Mouse (Mus musculus): ENCODE measurements around the gene Hnf1a.

Hnf1a gene

GRCm38 (mm10) chr5:114942074-114942765 lies 28.7 kb downstream of the Hnf1a start, which contains the start of gene 2210016L21Rik:
Gene 2210016L21Rik, plus strand, starts transcription at chr5:114942158.
- 1% methylated on average over 39 of the region's 39 CpGs for WGBS

- 61% methylated on average over 3 of the region's 3 CpGs for WGBS
Observed at GRCm38 (mm10) chr5:114941138-114941537, 29.8 kb downstream of the Hnf1a start.

- 45% methylated on average over 3 of the region's 3 CpGs for WGBS
Observed at GRCm38 (mm10) chr5:114935838-114936237, 35.1 kb downstream of the Hnf1a start.

- WGBS, result 87% methylated on average over 8 of the region's 8 CpGs
Observed at GRCm38 (mm10) chr5:114933206-114933605, 37.7 kb downstream of the Hnf1a start.

- WGBS, result 57% methylated on average over 5 of the region's 5 CpGs
Observed at GRCm38 (mm10) chr5:114931626-114932025, 39.3 kb downstream of the Hnf1a start.

GRCm38 (mm10) chr5:114926753-114927152 lies 44.1 kb downstream of the Hnf1a start:
- WGBS, result 92% methylated on average over 9 of the region's 9 CpGs

- 71% methylated on average over 1 of the region's 1 CpGs for WGBS
Observed at GRCm38 (mm10) chr5:114926153-114926684, 44.7 kb downstream of the Hnf1a start.

- 27% methylated on average over 15 of the region's 15 CpGs for WGBS
Observed at GRCm38 (mm10) chr5:114922998-114923473, 47.9 kb downstream of the Hnf1a start, which contains the start of gene Oasl1. Gene Oasl1, plus strand, starts transcription at chr5:114923240.

- WGBS, result 63% methylated on average over 10 of the region's 10 CpGs
Observed at GRCm38 (mm10) chr5:114922366-114922731, 48.5 kb downstream of the Hnf1a start.

- 70% methylated on average over 19 of the region's 19 CpGs for WGBS
Observed at GRCm38 (mm10) chr5:114921551-114922365, 49.1 kb downstream of the Hnf1a start.

- WGBS, result 94% methylated on average over 5 of the region's 5 CpGs
Observed at GRCm38 (mm10) chr5:114917357-114917756, 53.5 kb downstream of the Hnf1a start.

- 76% methylated on average over 4 of the region's 4 CpGs for WGBS
Observed at GRCm38 (mm10) chr5:114916777-114917176, 54.1 kb downstream of the Hnf1a start.

GRCm38 (mm10) chr5:114915854-114916253 lies 55.0 kb downstream of the Hnf1a start:
- 72% methylated on average over 5 of the region's 5 CpGs for WGBS

GRCm38 (mm10) chr5:114914855-114915254 lies 56.0 kb downstream of the Hnf1a start:
- WGBS, result 57% methylated on average over 8 of the region's 8 CpGs

GRCm38 (mm10) chr5:114913686-114914085 lies 57.2 kb downstream of the Hnf1a start:
- WGBS, result 75% methylated on average over 4 of the region's 4 CpGs

- WGBS, result 62% methylated on average over 13 of the region's 13 CpGs
Observed at GRCm38 (mm10) chr5:114908598-114909305, 62.1 kb downstream of the Hnf1a start.

- 76% methylated on average over 1 of the region's 1 CpGs for WGBS
Observed at GRCm38 (mm10) chr5:114902413-114902812, 68.5 kb downstream of the Hnf1a start.
